Mouse (Mus musculus) central nervous system, embryonic 14 days (tissue): ENCODE results near the gene Mycl. TPM values are rescaled to one million over a fixed set of nuclear protein-coding genes. Genes with fewer than 3 reads are reported as not detected.

Experiments
- polyA plus RNA-seq: library from polyadenylated mRNA; depleted of rRNA; stranded (reverse); fragments of >200 nt; gene quantifications from 2 replicates; pipeline ENCODE4 v1.2.3, GENCODE M21; 2012; rRNA removed

The Mycl gene
- polyA plus RNA-seq, result 66.2 and 78.9 TPM in 2 replicates

GRCm38 (mm10) chr4:122995404-122996220, at the start of gene Mycl:
Mycl (plus strand) TSS chr4:122995652.

GRCm38 (mm10) chr4:122961100-122961567, 34.3 kb upstream of the Mycl start, which contains the start of gene Mfsd2a:
Mfsd2a (minus strand) TSS chr4:122961188.

GRCm38 (mm10) chr4:123016451-123016957, 21.1 kb downstream of the Mycl start, which contains the start of gene Trit1:
Trit1 (plus strand) TSS chr4:123016597.

Other genes with a start within 250 kb of the Mycl start
- gene Ppt1, start 159.4 kb upstream of the Mycl start, polyA plus RNA-seq, result 67.2 and 70.1 TPM in 2 replicates
- gene Cap1, start 109.6 kb upstream of the Mycl start, polyA plus RNA-seq, result 90.3 and 92.5 TPM in 2 replicates
- gene Mfsd2a, start 34.5 kb upstream of the Mycl start, polyA plus RNA-seq, result 32.2 and 40.3 TPM in 2 replicates
- 23.6 and 25.3 TPM in 2 replicates for gene Trit1, start 20.9 kb downstream of the Mycl start, polyA plus RNA-seq
- 0.48 and 0.76 TPM in 2 replicates for gene Bmp8b, start 109.5 kb downstream of the Mycl start, polyA plus RNA-seq
- 0.34 and 0.68 TPM in 2 replicates for gene Oxct2b, start 120.6 kb downstream of the Mycl start, polyA plus RNA-seq
- gene Ppie, start 144.3 kb downstream of the Mycl start, polyA plus RNA-seq, result 46.9 and 48.4 TPM in 2 replicates
- gene Hpcal4, start 187.6 kb downstream of the Mycl start, polyA plus RNA-seq, result 8.2 and 9.2 TPM in 2 replicates
- 0.10 and 0.15 TPM in 2 replicates for gene Nt5c1a, start 205.9 kb downstream of the Mycl start, polyA plus RNA-seq
- 3.5 and 5.3 TPM in 2 replicates for gene Heyl, start 237.9 kb downstream of the Mycl start, polyA plus RNA-seq